Mouse (Mus musculus) limb, embryonic 13.5 days (tissue): ENCODE measurements around the gene Cpne7. TPM values are rescaled to one million over a fixed set of nuclear protein-coding genes. Genes with fewer than 3 reads are reported as not detected.

Experiments used
- ATAC-seq: fragments of 200-750 bp; cut with Nextera tagmentation; 2 replicates; pipeline ENCODE4 v1.8.0; 2017; ENCODE audit warnings: low read depth, moderate number of reproducible peaks, moderate TSS enrichment; ENCODE audit not compliant: low FRiP score
- H3K27ac ChIP-seq: fragments of 300-500 bp; sonication (generic); 2 replicates; pipeline ENCODE4 v1.5.1; 2015; ENCODE audit warnings: inconsistent platforms, mild to moderate bottlenecking, moderate library complexity
- H3K27me3 ChIP-seq: fragments of 300-500 bp; sonication (generic); 2 replicates; pipeline ENCODE4 v1.6.1; 2015; ENCODE audit warnings: mild to moderate bottlenecking, inconsistent platforms
- H3K36me3 ChIP-seq: fragments of 300-500 bp; sonication (generic); 2 replicates; pipeline ENCODE4 v1.6.1; 2015; ENCODE audit warnings: inconsistent platforms, mild to moderate bottlenecking, moderate library complexity
- H3K4me1 ChIP-seq: fragments of 300-500 bp; sonication (generic); 2 replicates; pipeline ENCODE4 v1.6.1; 2015; ENCODE audit warnings: inconsistent platforms
- H3K4me2 ChIP-seq: fragments of 300-500 bp; sonication (generic); replicated peaks from 2 replicates; pipeline ENCODE4 v1.6.1; 2015; ENCODE audit warnings: inconsistent platforms, mild to moderate bottlenecking, moderate library complexity
- H3K4me3 ChIP-seq: fragments of 300-500 bp; sonication (generic); 2 replicates; pipeline ENCODE4 v1.5.1; 2015; ENCODE audit warnings: moderate library complexity, mild to moderate bottlenecking, inconsistent platforms
- H3K9ac ChIP-seq: fragments of 300-500 bp; sonication (generic); 2 replicates; pipeline ENCODE4 v1.6.1; 2015; ENCODE audit warnings: mild to moderate bottlenecking, inconsistent platforms
- H3K9me3 ChIP-seq: fragments of 300-500 bp; sonication (generic); 2 replicates; pipeline ENCODE4 v1.6.1; 2016; ENCODE audit warnings: inconsistent platforms
- WGBS: fragments of 180-500 bp; shearing (Covaris S2); methylation state at CpG from one replicate; pipeline ENCODE4 v1.1.7; 2015; 5-methylcytosine and 5-hydroxymethylcytosine counted together
- polyA plus RNA-seq: library from polyadenylated mRNA; unstranded; fragments of >200 nt; fragmentation: Nextera tagmentation; extraction: Ambion mirVana; gene quantifications from 2 replicates; pipeline ENCODE4 v1.2.1, GENCODE M21; 2015

The Cpne7 gene
- 0.64 and 0.72 TPM in 2 replicates for polyA plus RNA-seq

- peak within 1 kb of the TSS; percentile 49 for H3K4me3 ChIP-seq
- no peak for ATAC-seq
- WGBS, result under 1% methylated on average over 48 of the region's 51 CpGs
- no peaks in the 10 kb centered on the region for H3K36me3 ChIP-seq
- no peaks in the 10 kb centered on the region for H3K9me3 ChIP-seq
- peaks cover 17% of the 10 kb centered on the region for H3K4me1 ChIP-seq
- H3K27me3 ChIP-seq, result peaks cover 57% of the 10 kb centered on the region
- peak within 1 kb of the TSS; percentile 87 for H3K4me2 ChIP-seq
- H3K9ac ChIP-seq, result peak within 1 kb of the TSS; percentile 59
- no peak within 1 kb of the TSS for H3K27ac ChIP-seq
Observed at GRCm38 (mm10) chr8:123117127-123117731, at the start of gene Cpne7. TSS of gene Cpne7 (plus strand) at chr8:123117374.

GRCm38 (mm10) chr8:123071176-123071575 is 46.0 kb upstream of the Cpne7 start:
- H3K36me3 ChIP-seq, result peaks cover 74% of the 10 kb centered on the region
- H3K27me3 ChIP-seq, result no peaks in the 10 kb centered on the region
- WGBS, result 87% methylated on average over 4 of the region's 4 CpGs
- H3K4me2 ChIP-seq, result no peak overlapping the region
- H3K9me3 ChIP-seq, result no peaks in the 10 kb centered on the region
- no peak overlapping the region for H3K27ac ChIP-seq
- no peak overlapping the region for H3K4me3 ChIP-seq
- peaks cover 13% of the 10 kb centered on the region for H3K4me1 ChIP-seq
- ATAC-seq, result no peak
- H3K9ac ChIP-seq, result no peak overlapping the region

GRCm38 (mm10) chr8:123077213-123077612 is 40.0 kb upstream of the Cpne7 start:
- 77% methylated on average over 6 of the region's 6 CpGs for WGBS
- ATAC-seq, result no peak
- H3K27me3 ChIP-seq, result no peaks in the 10 kb centered on the region
- no peaks in the 10 kb centered on the region for H3K4me1 ChIP-seq
- H3K9me3 ChIP-seq, result no peaks in the 10 kb centered on the region
- peaks cover 96% of the 10 kb centered on the region for H3K36me3 ChIP-seq
- no peak overlapping the region for H3K4me2 ChIP-seq
- H3K9ac ChIP-seq, result no peak overlapping the region
- H3K27ac ChIP-seq, result no peak overlapping the region
- no peak overlapping the region for H3K4me3 ChIP-seq

- Histone ChIP-seq H3K4me3 (no peak overlapping the region), H3K9me3 (no peaks in the 10 kb centered on the region), H3K27me3 (no peaks in the 10 kb centered on the region), H3K36me3 (peaks cover 98% of the 10 kb centered on the region), H3K4me1 (no peaks in the 10 kb centered on the region), H3K9ac (no peak overlapping the region), H3K27ac (no peak overlapping the region), H3K4me2 (no peak overlapping the region)
- ATAC-seq, result no peak
- 80% methylated on average over 6 of the region's 6 CpGs for WGBS
Observed at GRCm38 (mm10) chr8:123082993-123083392, 34.2 kb upstream of the Cpne7 start.

- Histone ChIP-seq H3K27ac (no peak overlapping the region), H3K9ac (no peak overlapping the region), H3K4me1 (no peaks in the 10 kb centered on the region), H3K27me3 (no peaks in the 10 kb centered on the region), H3K36me3 (peaks cover 98% of the 10 kb centered on the region), H3K4me3 (no peak overlapping the region), H3K4me2 (no peak overlapping the region), H3K9me3 (no peaks in the 10 kb centered on the region)
- WGBS, result 92% methylated on average over 12 of the region's 12 CpGs
- ATAC-seq, result no peak
Observed at GRCm38 (mm10) chr8:123083610-123084009, 33.6 kb upstream of the Cpne7 start.

GRCm38 (mm10) chr8:123087289-123087688 is 29.9 kb upstream of the Cpne7 start:
- H3K27me3 ChIP-seq, result no peaks in the 10 kb centered on the region
- ATAC-seq, result no peak
- no peaks in the 10 kb centered on the region for H3K9me3 ChIP-seq
- no peak overlapping the region for H3K4me2 ChIP-seq
- WGBS, result 91% methylated on average over 9 of the region's 9 CpGs
- no peak overlapping the region for H3K27ac ChIP-seq
- H3K36me3 ChIP-seq, result peaks cover 100% of the 10 kb centered on the region
- no peaks in the 10 kb centered on the region for H3K4me1 ChIP-seq
- no peak overlapping the region for H3K4me3 ChIP-seq
- H3K9ac ChIP-seq, result no peak overlapping the region

GRCm38 (mm10) chr8:123097216-123097615 is 20.0 kb upstream of the Cpne7 start:
- no peak for ATAC-seq
- H3K9ac ChIP-seq, result no peak overlapping the region
- H3K36me3 ChIP-seq, result peaks cover 56% of the 10 kb centered on the region

GRCm38 (mm10) chr8:123097786-123098584 is 19.2 kb upstream of the Cpne7 start:
- no peak overlapping the region for H3K4me3 ChIP-seq
- H3K27me3 ChIP-seq, result no peaks in the 10 kb centered on the region
- H3K27ac ChIP-seq, result no peak overlapping the region
- H3K4me1 ChIP-seq, result peaks cover 3% of the 10 kb centered on the region
- no peak overlapping the region for H3K4me2 ChIP-seq
- 80% methylated on average over 12 of the region's 12 CpGs for WGBS
- peaks cover 51% of the 10 kb centered on the region for H3K36me3 ChIP-seq
- H3K9ac ChIP-seq, result no peak overlapping the region
- H3K9me3 ChIP-seq, result no peaks in the 10 kb centered on the region
- ATAC-seq, result no peak

More at GRCm38 (mm10) chr8:123097216-123097615, 20.0 kb upstream of the Cpne7 start:
- Histone ChIP-seq H3K4me1 (peaks cover 3% of the 10 kb centered on the region), H3K4me2 (no peak overlapping the region), H3K4me3 (no peak overlapping the region), H3K27ac (no peak overlapping the region), H3K27me3 (no peaks in the 10 kb centered on the region), H3K9me3 (no peaks in the 10 kb centered on the region)
- 89% methylated on average over 11 of the region's 11 CpGs for WGBS

GRCm38 (mm10) chr8:123100288-123100687 is 16.9 kb upstream of the Cpne7 start:
- Histone ChIP-seq H3K4me3 (no peak overlapping the region), H3K9me3 (no peaks in the 10 kb centered on the region), H3K9ac (peak overlapping the region; percentile 35; the same call in 1 of the 2 replicates), H3K27me3 (no peaks in the 10 kb centered on the region), H3K27ac (peak overlapping the region; percentile 22; the same call in 1 of the 2 replicates), H3K4me2 (0 out of 2 replicates have a peak overlapping the region, but pooled peaks have one; percentile 1), H3K4me1 (peaks cover 16% of the 10 kb centered on the region), H3K36me3 (peaks cover 48% of the 10 kb centered on the region)
- ATAC-seq, result no peak
- 38% methylated on average over 8 of the region's 8 CpGs for WGBS

- Histone ChIP-seq H3K9ac (no peak overlapping the region), H3K9me3 (no peaks in the 10 kb centered on the region), H3K4me3 (0 out of 2 replicates have a peak overlapping the region, but pooled peaks have one; percentile 74), H3K27ac (no peak overlapping the region), H3K4me1 (peaks cover 16% of the 10 kb centered on the region), H3K4me2 (peak overlapping the region; percentile 78), H3K36me3 (peaks cover 49% of the 10 kb centered on the region), H3K27me3 (no peaks in the 10 kb centered on the region)
- WGBS, result 77% methylated on average over 4 of the region's 4 CpGs
- no peak for ATAC-seq
Observed at GRCm38 (mm10) chr8:123101244-123101643, 15.9 kb upstream of the Cpne7 start.

- peak within 1 kb of the TSS; percentile 74 for H3K4me3 ChIP-seq
- under 1% methylated on average over 53 of the region's 56 CpGs for WGBS
- no peaks in the 10 kb centered on the region for H3K9me3 ChIP-seq
- peak within 1 kb of the TSS; percentile 99 for H3K9ac ChIP-seq
- ATAC-seq, result peak; percentile 95
- peaks cover 46% of the 10 kb centered on the region for H3K36me3 ChIP-seq
- peak within 1 kb of the TSS; percentile 96 for H3K27ac ChIP-seq
- H3K27me3 ChIP-seq, result no peaks in the 10 kb centered on the region
- peaks cover 16% of the 10 kb centered on the region for H3K4me1 ChIP-seq
- H3K4me2 ChIP-seq, result peak within 1 kb of the TSS; percentile 97
Observed at GRCm38 (mm10) chr8:123101735-123102685, 15.2 kb upstream of the Cpne7 start, which contains the start of gene Rpl13. TSS of gene Rpl13 (plus strand) at chr8:123102350.
